Mouse (Mus musculus): ENCODE results near the gene Hapln1. TPM values are rescaled to one million over a fixed set of nuclear protein-coding genes. Genes with fewer than 3 reads are reported as not detected.

Gene Hapln1
- polyA plus RNA-seq, 1 experiment from 2014 or later, result 9.5 TPM

Other genes starting within 250 kb of the Hapln1 start
- 105 and 108 TPM in 2 replicates for gene Vcan, start 202.7 kb downstream of the Hapln1 start, polyA plus RNA-seq (2014; fragmentation: Nextera tagmentation; extraction: Ambion mirVana)